Mouse (Mus musculus): ENCODE measurements around the gene 4930412O13Rik. TPM values are rescaled to one million over a fixed set of nuclear protein-coding genes. Genes with fewer than 3 reads are reported as not detected.

Gene 4930412O13Rik
- polyA plus RNA-seq, 1 experiment from 2014 or later = 0.67 TPM

DNA sequence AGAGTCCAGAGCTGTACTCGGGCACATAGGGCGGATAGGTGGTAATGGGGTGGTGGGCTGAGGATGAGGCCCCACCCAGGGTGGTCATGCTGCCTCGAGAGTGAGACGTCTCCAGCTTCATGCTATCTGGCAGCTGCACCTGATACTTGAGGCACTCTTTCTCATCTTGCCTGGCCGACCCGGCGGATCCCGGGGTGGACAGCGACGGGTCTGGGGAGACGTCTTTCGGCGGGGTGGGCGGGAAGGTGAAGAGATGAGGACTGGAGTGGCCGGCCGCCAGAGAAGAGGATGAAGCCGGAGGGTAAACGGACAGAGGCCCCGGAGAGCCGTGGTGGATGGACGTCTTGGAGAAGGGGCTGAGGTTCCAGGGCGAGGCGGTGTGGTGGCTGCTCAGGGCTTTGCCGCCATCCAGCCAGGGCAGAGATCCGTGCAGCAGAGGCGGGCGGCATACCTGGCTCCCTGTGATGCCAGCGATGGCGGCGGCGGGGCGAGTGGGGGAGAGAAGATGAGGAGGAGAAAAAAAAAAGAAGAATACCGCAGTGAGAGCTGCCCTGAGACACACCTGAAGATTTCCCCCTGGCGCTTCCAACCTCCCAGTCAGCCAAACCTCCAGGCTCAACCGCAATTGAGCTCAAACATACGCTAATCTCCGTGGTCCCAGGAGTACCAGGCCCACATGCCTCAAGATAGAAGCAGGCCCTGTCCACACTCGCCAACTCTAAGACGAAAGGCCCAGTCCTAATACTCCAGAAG is 6.4 kb upstream of the 4930412O13Rik start:
- ATAC-seq (ENCODE audit: insufficient number of reproducible peaks, low FRiP score, low TSS enrichment, low read depth) = no peak
- Histone ChIP-seq H3K27me3 (peaks cover 63% of the 10 kb centered on the region), H3K4me3 (replicated peaks) (peak overlapping the region; percentile 54)

DNA sequence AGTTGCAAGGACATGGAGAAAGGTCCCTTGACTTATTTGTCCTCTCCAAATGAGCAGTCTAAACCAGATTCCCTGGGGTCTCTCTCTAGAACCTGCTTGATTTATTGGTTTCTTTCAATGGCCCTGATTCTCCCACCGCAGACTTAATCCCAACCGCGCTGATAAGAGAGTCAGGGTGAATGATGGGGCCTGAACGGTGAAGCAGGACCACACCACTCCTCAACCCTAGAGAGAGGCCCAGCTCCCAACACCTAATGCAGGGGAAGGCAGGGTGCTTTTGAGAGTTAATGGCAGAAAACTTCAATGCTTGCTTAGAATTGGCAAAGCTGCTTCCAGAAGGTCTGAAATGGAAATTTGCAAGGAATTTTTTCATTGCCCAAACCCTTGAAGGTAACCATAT is 5.8 kb upstream of the 4930412O13Rik start:
- 19% methylated on average over 4 of the region's 4 CpGs for WGBS
- Histone ChIP-seq H3K9ac (no peak overlapping the region), H3K4me2 (replicated peaks) (peak overlapping the region; percentile 92), H3K9me3 (replicated peaks) (no peaks in the 10 kb centered on the region), H3K27me3 (peaks cover 67% of the 10 kb centered on the region), H3K4me3 (replicated peaks) (peak overlapping the region; percentile 54), H3K27ac (replicated peaks) (no peak overlapping the region), H3K36me3 (no peaks in the 10 kb centered on the region), H3K4me1 (peaks cover 47% of the 10 kb centered on the region)
- no peak for ATAC-seq (ENCODE audit: insufficient number of reproducible peaks, low FRiP score, low TSS enrichment, low read depth)

More for the DNA sequence above, 6.4 kb upstream of the 4930412O13Rik start:
- 13% methylated on average over 37 of the region's 39 CpGs for WGBS
- no peaks in the 10 kb centered on the region for H3K36me3 ChIP-seq
- H3K4me1 ChIP-seq = peaks cover 44% of the 10 kb centered on the region
- no peaks in the 10 kb centered on the region for H3K9me3 ChIP-seq (replicated peaks)
- peak overlapping the region; percentile 92 for H3K4me2 ChIP-seq (replicated peaks)
- H3K9ac ChIP-seq = no peak overlapping the region
- H3K27ac ChIP-seq (replicated peaks) = no peak overlapping the region

DNA sequence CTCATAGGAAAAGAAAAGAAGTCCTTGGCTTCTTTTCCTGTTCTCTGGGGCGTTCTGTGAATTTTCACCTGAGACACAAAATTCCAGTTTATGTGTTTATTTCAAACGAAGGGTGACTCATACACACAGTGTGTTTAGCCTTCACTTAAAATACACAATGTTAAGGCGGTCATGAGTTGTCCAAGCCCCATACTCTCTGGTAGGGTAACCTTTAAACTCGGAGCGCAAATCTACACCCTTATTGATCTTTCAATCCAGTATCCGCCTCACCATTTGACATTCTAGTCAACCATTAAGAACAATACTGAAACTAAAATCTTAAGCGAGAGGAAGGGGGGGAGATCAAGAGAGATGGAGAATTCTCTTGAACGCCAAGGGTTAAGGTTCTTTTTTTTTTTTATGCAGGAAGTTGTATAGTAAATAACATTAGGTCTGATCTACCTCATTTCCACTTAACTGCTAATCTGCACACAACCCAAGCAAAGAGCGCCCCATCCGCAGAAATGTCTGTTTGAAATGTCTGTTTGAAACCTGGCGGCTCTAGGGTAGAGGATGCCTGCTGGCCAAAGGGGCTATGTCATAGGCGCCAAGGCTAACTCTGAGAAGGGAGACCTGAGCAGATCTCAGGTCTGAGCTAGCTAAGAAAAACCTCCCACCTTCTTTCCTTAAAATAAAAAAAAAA is 5.2 kb upstream of the 4930412O13Rik start:
- WGBS = 32% methylated on average over 12 of the region's 12 CpGs
- Histone ChIP-seq H3K9ac (no peak overlapping the region), H3K9me3 (replicated peaks) (no peaks in the 10 kb centered on the region), H3K4me2 (replicated peaks) (peak overlapping the region; percentile 92), H3K27me3 (peaks cover 69% of the 10 kb centered on the region), H3K4me3 (replicated peaks) (peak overlapping the region; percentile 54), H3K36me3 (no peaks in the 10 kb centered on the region), H3K4me1 (peaks cover 49% of the 10 kb centered on the region), H3K27ac (replicated peaks) (no peak overlapping the region)
- no peak for ATAC-seq (ENCODE audit: insufficient number of reproducible peaks, low FRiP score, low TSS enrichment, low read depth)

DNA sequence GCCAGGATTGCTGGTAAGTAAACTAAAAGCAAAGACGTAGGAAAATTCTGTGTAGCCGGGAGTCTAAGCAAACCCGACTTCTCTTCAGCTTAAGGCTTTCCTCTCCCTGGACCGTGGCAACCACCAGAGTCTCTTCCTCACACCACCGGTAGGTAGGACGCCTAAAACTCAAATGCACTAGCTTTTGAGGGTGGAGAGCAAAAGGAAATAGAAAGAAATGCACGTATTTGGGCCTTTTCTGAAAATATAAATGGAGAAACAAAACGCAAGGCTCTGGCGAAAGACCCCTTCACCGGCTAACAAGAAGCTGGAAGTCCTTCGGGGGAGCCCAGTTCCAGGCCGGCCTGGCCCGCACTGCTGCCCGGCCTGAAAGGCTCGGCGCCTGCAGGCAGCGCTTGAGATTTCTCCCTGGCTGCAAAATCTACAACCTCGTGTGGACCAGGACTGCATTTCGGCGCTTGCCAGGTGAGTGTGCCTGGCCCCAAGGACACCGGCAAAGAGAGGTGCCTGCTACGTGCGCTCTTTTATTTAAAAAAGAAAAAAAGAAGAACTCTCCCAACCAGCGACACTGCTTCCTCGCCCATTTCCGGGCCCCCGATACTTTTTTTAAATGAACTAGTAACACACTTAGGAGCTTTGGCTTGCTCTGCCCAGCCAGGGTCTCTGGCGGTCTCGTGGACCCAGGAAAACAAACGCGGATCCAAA is 4.3 kb upstream of the 4930412O13Rik start:
- H3K4me3 ChIP-seq (replicated peaks) = peak overlapping the region; percentile 54
- H3K9ac ChIP-seq = peak overlapping the region; percentile 21
- peak overlapping the region; percentile 92 for H3K4me2 ChIP-seq (replicated peaks)
- peaks cover 56% of the 10 kb centered on the region for H3K4me1 ChIP-seq
- 9% methylated on average over 31 of the region's 31 CpGs for WGBS
- no peaks in the 10 kb centered on the region for H3K36me3 ChIP-seq
- H3K27ac ChIP-seq (replicated peaks) = peak overlapping the region; percentile 23
- no peak for ATAC-seq (ENCODE audit: insufficient number of reproducible peaks, low FRiP score, low TSS enrichment, low read depth)
- no peaks in the 10 kb centered on the region for H3K9me3 ChIP-seq (replicated peaks)
- peaks cover 70% of the 10 kb centered on the region for H3K27me3 ChIP-seq

DNA sequence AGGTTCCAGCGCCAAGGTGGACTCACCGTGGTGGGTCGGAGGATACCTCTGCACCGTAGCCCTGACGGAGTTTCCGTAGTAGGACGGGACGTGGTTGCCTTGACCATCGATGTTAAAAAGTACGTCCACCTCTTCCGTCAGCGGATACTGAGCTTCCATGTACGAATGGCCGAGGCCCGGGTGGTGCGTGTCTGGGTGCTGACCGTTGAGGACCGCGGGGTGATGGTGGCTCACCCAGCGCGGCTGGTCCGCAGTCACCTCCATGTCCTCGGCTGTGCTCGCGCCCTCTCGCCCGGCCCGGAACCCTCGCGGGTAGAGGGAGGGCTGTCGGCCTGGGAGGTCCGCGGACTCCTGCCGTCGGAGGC is 3.7 kb upstream of the 4930412O13Rik start:
- peak overlapping the region; percentile 21 for H3K9ac ChIP-seq
- WGBS = under 1% methylated on average over 35 of the region's 35 CpGs
- ATAC-seq (ENCODE audit: insufficient number of reproducible peaks, low FRiP score, low TSS enrichment, low read depth) = no peak
- peaks cover 61% of the 10 kb centered on the region for H3K4me1 ChIP-seq
- peak overlapping the region; percentile 92 for H3K4me2 ChIP-seq (replicated peaks)
- H3K36me3 ChIP-seq = no peaks in the 10 kb centered on the region
- peak overlapping the region; percentile 69 for H3K27ac ChIP-seq (replicated peaks)
- peak overlapping the region; percentile 54 for H3K4me3 ChIP-seq (replicated peaks)
- peaks cover 71% of the 10 kb centered on the region for H3K27me3 ChIP-seq
- H3K9me3 ChIP-seq (replicated peaks) = no peaks in the 10 kb centered on the region

DNA sequence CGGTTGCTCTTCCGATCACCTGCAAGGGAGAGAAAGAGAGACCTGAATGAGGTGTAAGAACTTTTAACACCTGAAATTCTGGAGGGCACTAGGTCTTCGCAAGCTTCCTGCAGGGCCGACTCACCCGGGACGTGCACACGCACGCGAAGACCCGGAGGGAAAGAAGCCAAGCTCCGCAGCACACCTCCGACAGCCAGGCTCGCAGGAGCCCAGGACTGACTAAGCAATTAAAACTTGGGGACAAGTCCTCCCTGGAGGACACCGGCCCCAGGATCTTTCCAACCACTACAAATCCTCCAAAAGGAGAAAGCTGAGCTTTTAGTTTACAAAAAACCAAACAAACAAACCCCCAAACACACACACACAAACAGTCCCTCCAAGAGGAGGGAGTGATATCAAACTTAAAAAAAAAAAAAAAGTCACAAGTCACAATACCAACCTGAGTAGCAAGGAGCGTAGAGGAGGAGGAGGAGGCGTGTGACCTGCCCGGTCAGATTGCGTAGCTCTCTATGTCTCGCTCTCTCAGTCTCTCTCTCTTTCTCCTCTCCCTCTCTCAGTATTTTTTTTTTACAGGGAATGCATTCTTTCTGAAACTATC is 3.0 kb upstream of the 4930412O13Rik start:
- no peaks in the 10 kb centered on the region for H3K9me3 ChIP-seq (replicated peaks)
- H3K36me3 ChIP-seq = no peaks in the 10 kb centered on the region
- H3K9ac ChIP-seq = 0 out of 2 replicates have a peak overlapping the region, but pooled peaks have one; percentile 2
- ATAC-seq (ENCODE audit: insufficient number of reproducible peaks, low FRiP score, low TSS enrichment, low read depth) = no peak
- peaks cover 62% of the 10 kb centered on the region for H3K4me1 ChIP-seq
- peak overlapping the region; percentile 85 for H3K27ac ChIP-seq (replicated peaks)
- peak overlapping the region; percentile 92 for H3K4me2 ChIP-seq (replicated peaks)
- H3K27me3 ChIP-seq = peaks cover 76% of the 10 kb centered on the region
- WGBS = under 1% methylated on average over 19 of the region's 19 CpGs
- peak overlapping the region; percentile 54 for H3K4me3 ChIP-seq (replicated peaks)

DNA sequence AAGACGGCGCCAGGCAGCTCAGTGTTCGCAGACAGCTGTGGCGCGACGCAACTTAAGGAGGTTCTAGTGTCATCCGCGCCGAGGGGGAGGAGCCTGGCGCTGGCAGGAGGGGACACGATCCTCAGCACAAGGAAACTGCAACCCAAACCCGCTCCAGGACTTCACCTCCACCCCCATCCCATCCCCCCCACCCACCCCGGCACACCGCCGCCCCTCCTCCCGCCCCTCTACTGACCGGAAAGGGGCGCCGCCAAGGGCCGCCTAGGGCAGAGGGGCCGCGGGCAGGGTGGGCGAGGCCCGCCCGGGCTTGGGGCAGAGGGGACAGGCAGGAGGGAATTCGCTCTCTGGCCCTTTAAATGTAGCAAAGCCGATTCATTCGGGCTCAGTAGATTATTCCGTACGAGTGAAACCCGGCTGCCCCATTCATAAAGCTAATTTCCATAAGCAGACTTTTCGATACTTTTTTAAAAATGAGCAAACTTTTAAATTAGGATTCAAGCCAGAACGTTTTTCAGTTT is 2.4 kb upstream of the 4930412O13Rik start:
- under 1% methylated on average over 33 of the region's 33 CpGs for WGBS

DNA sequence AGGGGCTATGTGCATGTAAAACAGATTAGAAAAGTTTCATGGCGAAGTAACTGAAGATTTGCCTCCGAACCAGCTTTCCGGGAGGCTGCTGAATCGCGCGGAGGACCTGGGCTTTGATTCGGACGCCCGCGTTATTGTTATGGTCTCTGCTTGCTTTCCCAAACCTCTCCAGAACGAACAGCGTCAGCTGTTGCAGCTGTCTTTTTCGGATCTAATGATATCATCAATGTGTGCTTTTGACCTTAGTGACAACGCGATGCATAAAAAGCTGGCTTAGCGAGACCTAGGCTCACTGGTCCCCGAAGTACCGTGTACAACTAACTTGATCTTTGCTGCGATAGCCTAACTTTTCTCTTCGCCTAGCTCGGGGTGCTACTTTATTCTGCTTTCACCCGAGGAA is 2.0 kb upstream of the 4930412O13Rik start:
- no peaks in the 10 kb centered on the region for H3K36me3 ChIP-seq
- H3K27ac ChIP-seq (replicated peaks) = peak overlapping the region; percentile 85
- no peaks in the 10 kb centered on the region for H3K9me3 ChIP-seq (replicated peaks)
- H3K4me1 ChIP-seq = peaks cover 71% of the 10 kb centered on the region
- under 1% methylated on average over 22 of the region's 22 CpGs for WGBS
- peak; percentile 11 for ATAC-seq (ENCODE audit: insufficient number of reproducible peaks, low FRiP score, low TSS enrichment, low read depth)
- peak overlapping the region; percentile 54 for H3K4me3 ChIP-seq (replicated peaks)
- peaks cover 76% of the 10 kb centered on the region for H3K27me3 ChIP-seq
- H3K9ac ChIP-seq = peak overlapping the region; percentile 39; the same call in 1 of the 2 replicates
- peak overlapping the region; percentile 92 for H3K4me2 ChIP-seq (replicated peaks)

More for the DNA sequence above, 2.4 kb upstream of the 4930412O13Rik start:
- H3K4me1 ChIP-seq = peaks cover 68% of the 10 kb centered on the region
- H3K4me2 ChIP-seq (replicated peaks) = peak overlapping the region; percentile 92
- ATAC-seq (ENCODE audit: insufficient number of reproducible peaks, low FRiP score, low TSS enrichment, low read depth) = peak; percentile 34
- H3K9ac ChIP-seq = no peak overlapping the region
- H3K9me3 ChIP-seq (replicated peaks) = no peaks in the 10 kb centered on the region
- no peaks in the 10 kb centered on the region for H3K36me3 ChIP-seq
- H3K27ac ChIP-seq (replicated peaks) = peak overlapping the region; percentile 85
- peaks cover 76% of the 10 kb centered on the region for H3K27me3 ChIP-seq
- H3K4me3 ChIP-seq (replicated peaks) = peak overlapping the region; percentile 54

DNA sequence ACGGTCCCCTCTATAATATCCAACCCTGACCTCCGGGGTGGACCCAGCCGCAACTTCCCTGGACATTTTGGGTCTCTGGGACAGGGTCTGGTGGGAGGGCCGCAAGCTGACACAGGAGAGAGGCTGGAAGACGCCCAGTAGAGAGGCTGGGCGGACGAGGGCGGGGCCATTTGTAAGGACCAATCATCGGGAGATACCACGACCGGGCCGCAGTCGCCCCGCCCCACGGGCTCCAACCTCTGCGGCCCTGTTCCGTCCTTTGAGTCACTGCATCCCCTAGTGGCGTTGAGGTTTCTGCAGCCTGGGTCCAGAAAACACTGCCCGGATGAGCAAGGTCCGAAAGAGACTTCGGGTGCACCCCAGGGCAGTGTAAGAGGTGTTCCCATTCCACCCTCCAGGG is 1.6 kb upstream of the 4930412O13Rik start:
- Histone ChIP-seq H3K4me1 (peaks cover 71% of the 10 kb centered on the region), H3K36me3 (no peaks in the 10 kb centered on the region), H3K27ac (replicated peaks) (peak overlapping the region; percentile 85), H3K9me3 (replicated peaks) (no peaks in the 10 kb centered on the region), H3K27me3 (peaks cover 76% of the 10 kb centered on the region), H3K4me2 (replicated peaks) (peak overlapping the region; percentile 92), H3K4me3 (replicated peaks) (peak overlapping the region; percentile 54), H3K9ac (no peak overlapping the region)
- peak; percentile 91 for ATAC-seq (ENCODE audit: insufficient number of reproducible peaks, low FRiP score, low TSS enrichment, low read depth)
- under 1% methylated on average over 21 of the region's 21 CpGs for WGBS

DNA sequence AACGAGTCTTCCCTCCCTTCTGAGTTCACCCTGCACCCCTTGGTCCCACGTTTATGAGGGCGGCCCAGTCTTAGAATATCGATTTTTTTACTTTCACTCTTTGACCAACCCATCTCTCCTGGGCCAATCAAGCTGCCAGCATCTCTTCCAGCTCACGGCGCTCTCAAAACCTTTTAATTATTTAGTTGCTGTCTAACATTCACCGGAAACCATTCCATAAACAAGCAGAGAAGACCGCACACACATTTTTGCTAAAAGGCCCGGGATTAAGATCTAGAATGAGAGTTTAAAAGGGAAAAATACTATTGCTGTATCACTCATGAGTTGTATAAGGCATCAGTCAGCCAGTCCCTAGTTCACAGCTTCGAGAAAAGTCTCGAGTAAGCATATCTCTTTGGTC is 781 bp upstream of the 4930412O13Rik start:
- ATAC-seq (ENCODE audit: insufficient number of reproducible peaks, low FRiP score, low TSS enrichment, low read depth) = no peak
- no peak overlapping the region for H3K27ac ChIP-seq (replicated peaks)
- 7% methylated on average over 11 of the region's 11 CpGs for WGBS
- no peaks in the 10 kb centered on the region for H3K36me3 ChIP-seq
- peak overlapping the region; percentile 92 for H3K4me2 ChIP-seq (replicated peaks)
- peaks cover 69% of the 10 kb centered on the region for H3K4me1 ChIP-seq
- no peak overlapping the region for H3K4me3 ChIP-seq (replicated peaks)
- peaks cover 76% of the 10 kb centered on the region for H3K27me3 ChIP-seq
- H3K9ac ChIP-seq = no peak overlapping the region
- no peaks in the 10 kb centered on the region for H3K9me3 ChIP-seq (replicated peaks)

All from embryonic facial prominence, embryonic 15.5 days (tissue).